Mouse (Mus musculus) midbrain, embryonic 10.5 days (tissue): ENCODE data around the gene Ccdc190. TPM values are rescaled to one million over a fixed set of nuclear protein-coding genes. Genes with fewer than 3 reads are reported as not detected.

Experiments
- DNase-seq: peaks from one replicate; pipeline ENCODE4 v3.0.0-alpha.2; 2017; ENCODE audit warnings: low spot score
- H3K27ac ChIP-seq: fragments of 300-500 bp; sonication (generic); replicated peaks from 2 replicates; pipeline ENCODE4 v1.5.1; 2016; ENCODE audit warnings: mild to moderate bottlenecking
- H3K27me3 ChIP-seq: fragments of 300-500 bp; sonication (generic); 2 replicates; pipeline ENCODE4 v1.6.1; 2016; ENCODE audit warnings: low read depth, mild to moderate bottlenecking; ENCODE audit not compliant: poor library complexity, severe bottlenecking
- H3K36me3 ChIP-seq: fragments of 300-500 bp; sonication (generic); 2 replicates; pipeline ENCODE4 v1.6.1; 2016; ENCODE audit warnings: mild to moderate bottlenecking, moderate library complexity
- H3K4me1 ChIP-seq: fragments of 300-500 bp; sonication (generic); 2 replicates; pipeline ENCODE4 v1.6.1; 2016
- H3K4me3 ChIP-seq: fragments of 300-500 bp; sonication (generic); 2 replicates; pipeline ENCODE4 v1.5.1; 2016; ENCODE audit warnings: mild to moderate bottlenecking, moderate library complexity
- H3K9me3 ChIP-seq: fragments of 300-500 bp; sonication (generic); replicated peaks from 2 replicates; pipeline ENCODE4 v1.6.1; 2016; ENCODE audit warnings: mild to moderate bottlenecking
- WGBS: fragments of 180-500 bp; shearing (Covaris S2); methylation state at CpG from one replicate; pipeline ENCODE4 v1.1.7; 2016; 5-methylcytosine and 5-hydroxymethylcytosine counted together
- polyA plus RNA-seq: library from polyadenylated mRNA; unstranded; fragments of >200 nt; fragmentation: Nextera tagmentation; extraction: Ambion mirVana; gene quantifications from 2 replicates; pipeline ENCODE4 v1.2.1, GENCODE M21; 2016

Ccdc190 gene
- polyA plus RNA-seq, 1 experiment from 2014 or later = 0.41 TPM

DNA sequence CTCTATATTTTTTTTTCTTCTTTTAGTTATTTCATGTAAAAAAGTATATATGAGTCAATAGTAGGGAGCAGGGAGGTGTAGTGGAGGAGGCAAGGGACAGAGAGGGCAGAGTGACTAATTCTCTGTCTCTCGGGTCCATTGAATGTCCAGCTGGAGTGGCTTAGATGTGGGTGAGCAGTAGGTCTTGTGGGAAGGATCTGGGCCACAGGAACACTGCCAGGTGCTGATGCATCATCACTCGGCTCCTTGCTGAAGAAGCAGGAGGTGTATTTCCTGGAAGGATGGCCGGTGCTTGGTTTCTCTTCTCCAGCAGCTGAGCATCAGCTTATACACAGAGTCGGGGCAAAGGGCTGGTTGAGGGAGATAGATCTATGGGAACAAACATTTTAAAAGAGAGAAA is 49.2 kb downstream of the Ccdc190 start:
- no peak for DNase-seq
- WGBS = 87% methylated on average over 4 of the region's 4 CpGs
- Histone ChIP-seq H3K9me3 (no peaks in the 10 kb centered on the region), H3K36me3 (no peaks in the 10 kb centered on the region), H3K27me3 (no peaks in the 10 kb centered on the region), H3K4me1 (no peaks in the 10 kb centered on the region), H3K27ac (no peak overlapping the region), H3K4me3 (no peak overlapping the region)

Other genes starting within 250 kb of the Ccdc190 start
- 5.9 and 13.8 TPM in 2 replicates for gene Rgs4, start 181.0 kb upstream of the Ccdc190 start, polyA plus RNA-seq
- 26.0 and 29.6 TPM in 2 replicates for gene Hsd17b7, start 40.6 kb downstream of the Ccdc190 start, polyA plus RNA-seq
- gene Ddr2, start 182.1 kb downstream of the Ccdc190 start, polyA plus RNA-seq = 22.8 and 23.0 TPM in 2 replicates
- gene Uap1, start 246.3 kb downstream of the Ccdc190 start, polyA plus RNA-seq = 52.0 and 55.5 TPM in 2 replicates